Mouse (Mus musculus): ENCODE measurements around the gene Troap.

Gene Troap

GRCm38 (mm10) chr15:99115065-99115423, 40.7 kb downstream of the Troap start:
- no peak for DNase-seq

- no peak for DNase-seq
Observed at GRCm38 (mm10) chr15:99116539-99116938, 42.2 kb downstream of the Troap start.

GRCm38 (mm10) chr15:99120814-99121213, 46.4 kb downstream of the Troap start:
- DNase-seq, result no peak

GRCm38 (mm10) chr15:99122642-99123041, 48.3 kb downstream of the Troap start:
- no peak for DNase-seq

GRCm38 (mm10) chr15:99125711-99126080, 51.3 kb downstream of the Troap start, which contains the start of gene Spats2:
Spats2 (plus strand) TSS chr15:99125916.
- DNase-seq, result no peak

GRCm38 (mm10) chr15:99126081-99126815, 51.9 kb downstream of the Troap start:
- peak; percentile 89 for DNase-seq

- DNase-seq, result no peak
Observed at GRCm38 (mm10) chr15:99126816-99127365, 52.5 kb downstream of the Troap start.

GRCm38 (mm10) chr15:99127851-99128522, 53.6 kb downstream of the Troap start:
- no peak for DNase-seq

- DNase-seq, result no peak
Observed at GRCm38 (mm10) chr15:99129441-99129840, 55.1 kb downstream of the Troap start.

GRCm38 (mm10) chr15:99129956-99130910, 55.9 kb downstream of the Troap start:
- DNase-seq, result no peak
